Mouse (Mus musculus): ENCODE measurements around the gene Amdhd2. TPM values are rescaled to one million over a fixed set of nuclear protein-coding genes. Genes with fewer than 3 reads are reported as not detected.

The Amdhd2 gene
- polyA plus RNA-seq, 1 experiment from 2014 or later, result 69.2 TPM

- H3K36me3 ChIP-seq (ENCODE audit: inconsistent target), result no peaks in the 10 kb centered on the region; the same call in 1 of the 2 replicates
- peaks cover 16% of the 10 kb centered on the region for H3K79me2 ChIP-seq (ENCODE audit: inconsistent target)
- no peak overlapping the region for H3K4me3 ChIP-seq (ENCODE audit: inconsistent target)
- peak overlapping the region; percentile 97 for H3K27ac ChIP-seq
- 15% methylated on average over 3 of the region's 3 CpGs for WGBS (ENCODE audit: missing documents)
Measured at GRCm38 (mm10) chr17:24173423-24173822, 9.9 kb upstream of the Amdhd2 start.

- 52% methylated on average over 4 of the region's 4 CpGs for WGBS (ENCODE audit: missing documents)
- Histone ChIP-seq H3K27ac (peak overlapping the region; percentile 97), H3K4me3 (ENCODE audit: inconsistent target) (no peak overlapping the region), H3K79me2 (ENCODE audit: inconsistent target) (peaks cover 33% of the 10 kb centered on the region), H3K36me3 (ENCODE audit: inconsistent target) (peaks cover 9% of the 10 kb centered on the region; the same call in 1 of the 2 replicates)
Measured at GRCm38 (mm10) chr17:24171738-24172137, 8.2 kb upstream of the Amdhd2 start.

- H3K27ac ChIP-seq, result peak overlapping the region; percentile 97
- peaks cover 12% of the 10 kb centered on the region; the same call in 1 of the 2 replicates for H3K36me3 ChIP-seq (ENCODE audit: inconsistent target)
- WGBS (ENCODE audit: missing documents), result 10% methylated on average over 3 of the region's 5 CpGs
- peaks cover 43% of the 10 kb centered on the region for H3K79me2 ChIP-seq (ENCODE audit: inconsistent target)
- H3K4me3 ChIP-seq (ENCODE audit: inconsistent target), result peak overlapping the region; percentile 94
Measured at GRCm38 (mm10) chr17:24170729-24171128, 7.2 kb upstream of the Amdhd2 start.

GRCm38 (mm10) chr17:24170125-24170524, 6.6 kb upstream of the Amdhd2 start:
- peak overlapping the region; percentile 94 for H3K4me3 ChIP-seq (ENCODE audit: inconsistent target)
- H3K36me3 ChIP-seq (ENCODE audit: inconsistent target), result peaks cover 12% of the 10 kb centered on the region; the same call in 1 of the 2 replicates
- H3K79me2 ChIP-seq (ENCODE audit: inconsistent target), result peaks cover 49% of the 10 kb centered on the region
- H3K27ac ChIP-seq, result peak overlapping the region; percentile 97
- 50% methylated on average over 3 of the region's 3 CpGs for whole genome bisulfite sequencing (ENCODE audit: missing documents)

GRCm38 (mm10) chr17:24169317-24170065, 5.9 kb upstream of the Amdhd2 start, which contains the start of gene Atp6v0c:
Gene Atp6v0c (minus strand): TSS chr17:24169702.
- Histone ChIP-seq H3K27ac (peak within 1 kb of the TSS; percentile 97), H3K36me3 (ENCODE audit: inconsistent target) (peaks cover 12% of the 10 kb centered on the region; the same call in 1 of the 2 replicates), H3K79me2 (ENCODE audit: inconsistent target) (peaks cover 56% of the 10 kb centered on the region), H3K4me3 (ENCODE audit: inconsistent target) (peak within 1 kb of the TSS; percentile 94)
- under 1% methylated on average over 53 of the region's 58 CpGs for WGBS (ENCODE audit: missing documents)

- peaks cover 12% of the 10 kb centered on the region; the same call in 1 of the 2 replicates for H3K36me3 ChIP-seq (ENCODE audit: inconsistent target)
- peak overlapping the region; percentile 94 for H3K4me3 ChIP-seq (ENCODE audit: inconsistent target)
- WGBS (ENCODE audit: missing documents), result under 1% methylated on average over 22 of the region's 41 CpGs
- H3K27ac ChIP-seq, result peak overlapping the region; percentile 97
- H3K79me2 ChIP-seq (ENCODE audit: inconsistent target), result peaks cover 56% of the 10 kb centered on the region
Measured at GRCm38 (mm10) chr17:24168590-24169277, 5.2 kb upstream of the Amdhd2 start.

GRCm38 (mm10) chr17:24167891-24168505, 4.4 kb upstream of the Amdhd2 start:
- H3K79me2 ChIP-seq (ENCODE audit: inconsistent target), result peaks cover 58% of the 10 kb centered on the region
- peak overlapping the region; percentile 97 for H3K27ac ChIP-seq
- H3K36me3 ChIP-seq (ENCODE audit: inconsistent target), result peaks cover 12% of the 10 kb centered on the region; the same call in 1 of the 2 replicates
- peak overlapping the region; percentile 94 for H3K4me3 ChIP-seq (ENCODE audit: inconsistent target)
- WGBS (ENCODE audit: missing documents), result 27% methylated on average over 7 of the region's 7 CpGs

GRCm38 (mm10) chr17:24167120-24167519, 3.6 kb upstream of the Amdhd2 start:
- 11% methylated on average over 6 of the region's 6 CpGs for WGBS (ENCODE audit: missing documents)
- peak overlapping the region; percentile 94 for H3K4me3 ChIP-seq (ENCODE audit: inconsistent target)
- peak overlapping the region; percentile 97 for H3K27ac ChIP-seq
- H3K79me2 ChIP-seq (ENCODE audit: inconsistent target), result peaks cover 67% of the 10 kb centered on the region
- H3K36me3 ChIP-seq (ENCODE audit: inconsistent target), result peaks cover 12% of the 10 kb centered on the region; the same call in 1 of the 2 replicates

GRCm38 (mm10) chr17:24164566-24165259, 1.1 kb upstream of the Amdhd2 start:
- no peak overlapping the region for H3K4me3 ChIP-seq (ENCODE audit: inconsistent target)
- peaks cover 84% of the 10 kb centered on the region for H3K79me2 ChIP-seq (ENCODE audit: inconsistent target)
- 55% methylated on average over 9 of the region's 11 CpGs for WGBS (ENCODE audit: missing documents)
- H3K36me3 ChIP-seq (ENCODE audit: inconsistent target), result peaks cover 12% of the 10 kb centered on the region; the same call in 1 of the 2 replicates
- H3K27ac ChIP-seq, result peak overlapping the region; percentile 97

GRCm38 (mm10) chr17:24162584-24163175, 886 bp downstream of the Amdhd2 start:
- H3K4me3 ChIP-seq (ENCODE audit: inconsistent target), result peak overlapping the region; percentile 76
- peaks cover 86% of the 10 kb centered on the region for H3K79me2 ChIP-seq (ENCODE audit: inconsistent target)
- peak overlapping the region; percentile 98 for H3K27ac ChIP-seq
- WGBS (ENCODE audit: missing documents), result under 1% methylated on average over 17 of the region's 17 CpGs
- peaks cover 16% of the 10 kb centered on the region for H3K36me3 ChIP-seq (ENCODE audit: inconsistent target)

- Histone ChIP-seq H3K4me3 (ENCODE audit: inconsistent target) (no peak overlapping the region), H3K79me2 (ENCODE audit: inconsistent target) (peaks cover 78% of the 10 kb centered on the region), H3K36me3 (ENCODE audit: inconsistent target) (peaks cover 23% of the 10 kb centered on the region), H3K27ac (peak overlapping the region; percentile 98; the same call in 1 of the 2 replicates)
- 91% methylated on average over 5 of the region's 5 CpGs for WGBS (ENCODE audit: missing documents)
Measured at GRCm38 (mm10) chr17:24161466-24161865, 2.1 kb downstream of the Amdhd2 start.

- WGBS (ENCODE audit: missing documents), result 91% methylated on average over 4 of the region's 4 CpGs
- H3K4me3 ChIP-seq (ENCODE audit: inconsistent target), result no peak overlapping the region
- peaks cover 51% of the 10 kb centered on the region for H3K79me2 ChIP-seq (ENCODE audit: inconsistent target)
- H3K36me3 ChIP-seq (ENCODE audit: inconsistent target), result peaks cover 46% of the 10 kb centered on the region
- H3K27ac ChIP-seq, result no peak overlapping the region
Measured at GRCm38 (mm10) chr17:24157526-24157925, 6.0 kb downstream of the Amdhd2 start.

GRCm38 (mm10) chr17:24157121-24157520, 6.4 kb downstream of the Amdhd2 start:
- peaks cover 47% of the 10 kb centered on the region for H3K79me2 ChIP-seq (ENCODE audit: inconsistent target)
- no peak overlapping the region for H3K4me3 ChIP-seq (ENCODE audit: inconsistent target)
- peaks cover 46% of the 10 kb centered on the region for H3K36me3 ChIP-seq (ENCODE audit: inconsistent target)
- WGBS (ENCODE audit: missing documents), result 99% methylated on average over 6 of the region's 6 CpGs
- no peak overlapping the region for H3K27ac ChIP-seq

GRCm38 (mm10) chr17:24156394-24156793, 7.2 kb downstream of the Amdhd2 start:
- H3K79me2 ChIP-seq (ENCODE audit: inconsistent target), result peaks cover 39% of the 10 kb centered on the region
- no peak overlapping the region for H3K4me3 ChIP-seq (ENCODE audit: inconsistent target)
- 86% methylated on average over 3 of the region's 3 CpGs for WGBS (ENCODE audit: missing documents)
- peaks cover 47% of the 10 kb centered on the region for H3K36me3 ChIP-seq (ENCODE audit: inconsistent target)
- H3K27ac ChIP-seq, result no peak overlapping the region

All from macrophage (primary cell).